Mouse (Mus musculus) testis, postnatal 14 days (tissue): ENCODE measurements around the gene Ppp1r14c.
A peak's percentile ranks its signal among the peaks of the same experiment; 100 is the strongest.

Experiments used
- DNase-seq: peaks from one replicate; pipeline ENCODE4 v3.0.0; 2021; ENCODE audit warnings: low spot score

Gene Ppp1r14c

DNA sequence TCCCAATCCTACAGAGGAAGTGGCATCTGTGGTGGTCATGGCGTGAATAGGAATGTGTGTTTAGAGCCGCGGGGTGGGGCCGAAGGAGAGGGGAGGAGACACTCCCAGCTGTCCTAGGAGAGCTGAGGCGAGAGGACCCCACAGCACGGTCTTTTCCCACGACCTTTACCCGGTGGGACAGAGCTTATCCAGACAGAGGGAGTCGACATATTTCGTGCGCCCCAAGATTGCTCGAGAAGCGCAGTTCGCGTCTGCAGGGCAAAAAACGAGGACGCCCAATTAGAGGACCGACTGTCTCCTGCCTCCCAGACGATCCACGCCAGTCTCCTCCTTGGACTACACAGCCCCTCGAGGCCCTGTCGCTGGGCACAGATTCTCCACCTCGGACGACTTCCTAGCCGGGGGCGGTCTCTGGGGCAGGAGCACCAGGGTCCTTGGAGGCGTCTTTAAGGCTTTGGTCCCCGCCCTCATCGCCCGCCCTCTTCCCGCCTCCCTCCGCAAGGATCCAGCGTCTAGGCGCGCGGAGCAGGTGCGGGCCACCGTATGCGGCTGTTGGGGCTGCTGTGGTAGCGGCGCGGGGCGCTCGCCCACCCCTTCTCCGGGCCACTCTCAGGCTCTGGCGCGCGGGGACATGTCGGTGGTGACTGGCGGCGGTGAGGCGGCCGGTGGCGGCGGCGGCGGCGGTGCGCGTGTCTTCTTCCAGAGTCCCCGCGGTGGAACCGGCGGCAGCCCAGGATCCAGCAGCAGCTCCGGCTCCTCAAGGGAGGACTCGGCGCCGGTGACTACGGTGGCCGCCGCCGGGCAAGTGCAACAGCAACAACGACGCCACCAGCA, at the start of gene Ppp1r14c:
Gene Ppp1r14c (plus strand): TSS at position 22 of the 834 bp plus-strand sequence.
- DNase-seq = no peak

DNA sequence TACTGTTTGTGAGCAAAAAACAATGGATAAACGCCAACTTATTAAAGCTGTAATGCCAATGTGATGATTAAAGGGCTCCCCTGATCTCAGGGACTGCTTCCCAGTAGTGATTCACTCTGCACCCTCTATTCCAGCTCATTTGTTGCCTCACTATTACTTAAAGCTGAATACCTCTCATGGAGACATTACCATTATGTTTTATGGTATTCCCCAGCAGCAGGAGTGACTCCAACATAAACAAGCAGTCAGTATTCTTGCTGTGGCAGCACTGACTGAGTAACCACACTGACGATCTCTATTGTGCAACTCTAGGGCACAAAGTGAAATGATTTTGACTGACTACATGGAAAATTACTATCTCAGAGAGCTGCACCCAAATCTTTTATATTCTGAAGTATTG, 44.5 kb upstream of the Ppp1r14c start:
- no peak for DNase-seq

DNA sequence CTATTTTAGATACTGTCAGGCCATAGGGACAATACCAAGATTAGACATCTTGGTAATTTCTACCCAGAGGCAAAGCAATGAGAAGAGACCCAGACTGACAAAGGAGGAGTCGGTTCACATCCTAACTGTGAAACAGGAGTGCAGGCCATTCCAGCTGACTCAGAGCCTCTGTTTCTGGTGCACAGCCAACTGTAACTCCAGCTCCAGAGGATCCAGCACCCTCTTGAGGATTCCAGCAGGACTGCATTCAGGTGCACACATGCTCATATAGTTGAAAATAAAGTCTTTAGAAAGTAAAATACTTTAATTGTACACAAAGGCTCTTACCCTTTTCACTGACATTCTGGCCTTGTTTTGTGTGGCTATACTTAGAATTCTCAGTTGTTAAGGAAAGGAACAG, 40.4 kb upstream of the Ppp1r14c start:
- DNase-seq = no peak

DNA sequence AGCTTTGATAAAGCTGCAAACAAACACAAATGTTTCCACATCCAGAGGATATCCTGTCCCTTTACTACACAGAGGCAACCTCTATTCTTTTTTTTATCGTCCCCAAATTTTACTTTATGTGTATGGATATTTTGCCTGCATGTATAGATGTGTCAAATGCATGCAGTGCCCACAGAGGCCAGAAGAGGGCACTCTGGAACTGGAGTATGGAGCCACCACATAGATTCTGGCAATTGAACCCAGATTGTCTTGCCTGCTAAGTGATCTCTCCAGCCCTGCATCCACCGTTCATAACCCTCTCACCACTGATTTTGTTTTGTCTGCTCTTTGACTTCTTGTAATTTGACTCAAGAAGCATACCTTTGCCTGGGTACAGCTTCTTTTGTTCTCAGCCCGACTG, 33.0 kb upstream of the Ppp1r14c start:
- DNase-seq = peak; percentile 11

DNA sequence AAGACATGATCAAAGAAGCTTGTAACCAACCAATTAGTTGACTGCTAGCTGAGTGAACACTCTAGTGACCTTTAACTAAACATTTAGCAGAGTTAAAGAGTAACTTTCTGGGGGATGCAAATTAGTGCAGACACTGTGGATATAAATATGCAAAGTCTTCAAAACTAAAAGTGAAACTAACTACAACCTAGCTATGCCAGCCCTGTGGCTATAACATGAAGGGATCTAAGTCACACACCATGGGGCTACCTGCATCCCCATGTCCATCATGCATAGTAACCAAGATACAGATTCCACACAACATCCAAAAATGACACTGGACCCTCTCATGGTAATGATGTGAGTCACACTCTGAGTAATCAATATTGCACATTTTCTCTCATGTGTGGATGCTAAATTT, 31.3 kb upstream of the Ppp1r14c start:
- DNase-seq = no peak

DNA sequence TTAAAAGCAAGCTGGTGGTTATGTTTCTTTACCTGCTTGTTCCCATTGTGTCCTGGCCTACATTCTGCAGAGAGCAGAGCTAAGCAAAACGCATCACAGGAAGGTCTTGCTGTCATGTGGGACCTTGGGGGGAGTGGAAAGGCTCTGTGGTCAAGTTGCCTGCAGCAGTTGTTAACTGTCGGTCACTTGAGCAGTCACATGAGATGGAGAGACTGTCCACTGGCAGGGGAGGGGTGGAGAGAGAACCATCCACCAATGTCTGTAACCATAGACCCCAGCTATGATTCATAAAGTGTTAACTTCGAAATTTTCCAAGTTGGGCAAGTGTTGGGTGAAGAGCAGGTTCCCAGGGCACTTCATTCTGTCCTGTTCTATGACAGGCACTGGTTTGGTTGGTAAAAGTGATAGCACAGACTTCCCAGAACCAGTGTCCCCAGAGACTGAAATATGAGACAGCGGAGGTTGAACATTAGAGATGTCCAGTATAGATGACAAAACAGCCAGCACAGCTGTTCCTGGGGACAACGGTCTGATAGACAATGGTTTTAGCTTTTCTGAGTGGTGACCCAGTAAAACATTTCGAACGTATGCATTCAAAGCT, 29.0 kb upstream of the Ppp1r14c start:
- no peak for DNase-seq

DNA sequence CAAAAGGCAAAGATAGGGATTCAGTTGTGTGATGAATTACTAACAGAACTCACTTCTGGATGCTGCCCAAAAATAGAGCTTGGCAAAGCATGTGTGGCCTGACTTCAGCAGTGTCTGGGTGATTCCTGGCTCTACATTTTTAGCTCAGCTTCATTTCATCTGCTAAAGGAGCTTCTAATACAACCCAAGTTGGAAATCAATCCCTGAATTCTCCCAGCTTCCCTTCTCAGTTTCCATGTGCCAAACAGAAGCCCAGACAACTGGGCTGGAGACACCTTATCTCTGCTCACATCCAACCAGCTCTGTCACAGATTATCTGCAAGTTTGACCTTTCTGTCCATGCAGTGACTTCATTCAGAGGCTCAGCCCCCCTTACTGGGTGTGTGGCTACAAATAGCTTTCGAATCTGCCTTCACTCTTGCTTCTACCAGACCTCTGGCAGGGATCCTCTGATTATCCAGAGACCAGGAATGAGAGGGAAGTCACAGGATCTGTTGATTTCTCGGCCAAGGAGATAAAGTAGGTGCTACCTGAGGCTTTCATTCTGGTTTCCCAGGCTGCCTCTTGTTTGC, 28.4 kb upstream of the Ppp1r14c start:
- no peak for DNase-seq

DNA sequence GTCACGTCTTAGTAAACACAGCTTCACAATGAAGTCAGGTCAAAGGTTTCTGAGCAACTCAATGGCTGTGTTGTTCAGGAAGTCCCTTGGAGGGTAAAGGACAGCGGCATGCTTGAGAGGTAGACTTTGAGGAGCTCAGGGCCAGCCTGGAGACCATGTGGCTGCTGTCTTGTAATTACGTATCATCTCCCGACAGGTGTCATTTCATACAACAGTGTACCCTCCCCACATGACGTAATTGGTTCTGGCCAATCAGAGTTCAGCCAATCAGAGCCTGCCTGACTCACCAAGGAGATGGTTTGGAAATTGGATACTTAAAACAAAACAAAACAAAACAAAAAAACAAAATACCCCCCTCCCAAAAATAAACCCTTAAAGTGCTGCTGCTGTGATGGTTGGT, 20.2 kb upstream of the Ppp1r14c start:
- no peak for DNase-seq

DNA sequence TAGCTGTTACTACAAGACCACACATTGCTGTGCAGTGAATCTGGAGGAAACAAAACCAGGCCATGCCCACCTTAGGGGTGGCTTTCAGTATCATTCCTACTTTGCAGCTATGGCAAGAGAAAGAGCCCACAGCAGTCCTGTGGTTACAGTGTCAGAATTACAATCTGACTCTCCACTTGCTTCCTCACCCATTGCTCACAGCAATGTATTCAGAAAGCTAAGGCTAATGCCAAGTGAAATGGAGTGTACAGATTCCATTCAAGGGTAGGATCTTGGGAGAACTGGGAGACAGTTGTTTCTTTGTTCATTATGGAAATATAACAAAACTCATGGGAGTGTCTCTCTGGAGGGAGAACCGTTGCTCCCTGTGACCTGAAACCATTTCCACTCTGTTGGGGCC, 6.3 kb upstream of the Ppp1r14c start:
- no peak for DNase-seq

DNA sequence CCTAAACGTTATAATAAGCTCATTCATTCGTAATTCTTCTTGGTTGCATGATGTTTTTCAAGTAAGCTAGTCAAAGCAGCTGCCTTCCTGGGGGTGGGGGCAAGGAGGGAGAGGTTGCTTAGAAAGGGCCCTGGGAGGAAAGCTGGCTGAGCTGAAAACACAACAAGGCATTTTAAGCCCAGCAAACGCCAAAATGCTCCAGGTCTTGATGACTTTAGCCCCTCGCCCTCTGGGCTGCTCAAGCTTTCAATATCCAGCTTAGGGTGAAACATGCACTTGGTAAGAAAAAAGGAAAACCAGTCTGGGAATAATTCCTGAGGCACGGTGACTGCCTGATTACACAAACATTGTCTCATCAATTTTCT, 204 bp upstream of the Ppp1r14c start:
- no peak for DNase-seq

DNA sequence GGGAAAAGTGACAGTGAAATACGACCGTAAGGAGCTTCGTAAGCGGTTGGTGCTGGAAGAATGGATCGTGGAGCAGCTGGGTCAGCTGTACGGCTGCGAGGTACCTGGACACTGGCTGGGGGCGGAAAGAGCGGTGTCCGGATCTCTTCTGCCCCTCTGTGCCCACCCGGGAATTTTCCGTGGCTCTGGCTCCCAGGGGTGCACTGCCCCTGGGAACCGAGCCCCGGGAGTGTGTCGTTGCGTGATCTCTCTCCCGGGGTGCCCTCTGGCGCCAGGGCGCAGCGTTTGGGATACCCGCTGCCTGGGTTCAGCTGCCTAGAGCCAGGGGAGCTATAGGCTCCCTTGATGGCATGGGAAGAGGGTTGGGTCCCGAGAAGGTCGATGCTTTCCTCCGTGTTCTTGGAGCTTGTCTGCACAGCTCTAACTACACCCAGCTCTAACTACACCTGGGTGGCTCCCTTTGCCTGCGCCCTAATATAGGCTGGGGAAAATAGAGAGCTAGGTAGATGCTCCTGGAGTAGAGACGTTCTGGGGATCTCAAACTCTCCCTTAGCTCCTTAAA, 1.1 kb downstream of the Ppp1r14c start:
- no peak for DNase-seq

DNA sequence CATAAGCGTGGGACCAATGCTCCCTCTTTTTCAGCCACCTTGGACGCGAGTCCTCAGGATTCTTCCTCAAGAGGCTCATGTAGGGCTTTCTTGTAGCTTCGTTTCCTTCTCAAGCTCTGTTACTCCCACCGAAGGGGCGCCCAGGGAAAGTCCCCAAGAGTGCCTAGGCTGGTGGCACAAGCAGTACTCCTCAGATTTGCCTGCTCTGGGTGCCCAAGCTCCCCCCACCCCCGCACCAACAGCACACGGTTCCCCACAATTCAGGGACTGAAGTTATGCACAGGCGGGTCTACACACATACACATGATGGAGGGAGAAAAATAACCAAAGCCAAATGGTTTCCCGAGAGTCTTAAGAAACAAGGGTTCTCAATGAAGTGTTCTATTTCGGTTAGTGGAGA, 1.6 kb downstream of the Ppp1r14c start:
- no peak for DNase-seq

DNA sequence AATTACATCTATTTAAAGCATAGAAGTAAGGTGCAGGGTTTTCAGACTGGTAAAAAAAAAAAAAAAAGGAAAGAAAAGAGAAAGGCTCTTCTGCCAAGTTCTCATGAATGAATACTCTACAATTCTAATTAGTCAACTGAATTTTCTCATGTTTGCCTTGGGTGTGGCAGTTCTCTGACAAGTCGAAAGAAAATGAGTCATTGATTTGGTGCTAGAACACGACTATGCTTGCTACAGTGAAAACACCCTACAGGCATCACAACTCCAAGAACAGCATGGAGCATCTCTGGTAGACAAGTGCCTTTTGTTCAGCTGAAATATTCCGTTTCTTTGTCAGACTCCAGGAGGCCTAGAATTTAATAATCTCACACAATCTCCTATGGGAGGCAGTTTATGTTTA, 17.3 kb downstream of the Ppp1r14c start:
- no peak for DNase-seq

DNA sequence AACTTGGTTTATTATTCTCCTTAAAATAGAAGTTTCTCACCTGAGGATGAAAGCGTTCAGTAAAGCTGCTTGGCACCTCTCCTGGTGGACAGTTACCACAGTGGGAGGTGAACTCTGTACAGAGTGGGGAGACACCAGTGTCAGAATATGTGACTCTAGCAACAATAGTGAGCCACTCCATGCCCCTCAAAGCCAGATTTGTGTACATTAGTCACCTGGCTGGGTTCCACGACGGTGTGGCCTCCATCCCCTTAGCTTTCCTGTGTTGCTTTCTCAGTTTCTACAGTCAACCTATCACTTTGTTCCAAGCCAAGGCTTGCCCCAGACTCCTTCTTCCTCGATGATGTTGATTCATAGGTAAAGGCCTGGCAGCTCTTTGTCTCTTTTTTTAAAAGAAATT, 26.4 kb downstream of the Ppp1r14c start:
- DNase-seq = no peak

DNA sequence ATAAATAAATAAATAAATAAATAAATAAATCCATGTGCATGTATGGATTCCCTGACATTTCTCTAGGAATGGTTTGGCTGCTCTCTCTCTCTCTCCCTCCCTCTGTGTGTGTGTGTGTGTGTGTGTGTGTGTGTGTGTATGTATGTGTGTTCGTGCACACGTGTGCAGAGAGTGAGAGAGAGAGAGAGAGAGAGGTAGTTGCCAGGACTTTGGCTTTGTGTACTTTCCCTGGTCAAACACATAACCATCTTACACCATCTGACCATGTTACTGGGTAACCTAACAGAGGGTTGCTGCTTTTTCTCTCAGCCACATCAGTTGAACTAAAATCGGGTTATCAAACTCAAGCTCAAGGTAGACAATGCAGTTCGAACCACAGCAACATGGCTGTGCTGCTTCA, 27.7 kb downstream of the Ppp1r14c start:
- DNase-seq = no peak

DNA sequence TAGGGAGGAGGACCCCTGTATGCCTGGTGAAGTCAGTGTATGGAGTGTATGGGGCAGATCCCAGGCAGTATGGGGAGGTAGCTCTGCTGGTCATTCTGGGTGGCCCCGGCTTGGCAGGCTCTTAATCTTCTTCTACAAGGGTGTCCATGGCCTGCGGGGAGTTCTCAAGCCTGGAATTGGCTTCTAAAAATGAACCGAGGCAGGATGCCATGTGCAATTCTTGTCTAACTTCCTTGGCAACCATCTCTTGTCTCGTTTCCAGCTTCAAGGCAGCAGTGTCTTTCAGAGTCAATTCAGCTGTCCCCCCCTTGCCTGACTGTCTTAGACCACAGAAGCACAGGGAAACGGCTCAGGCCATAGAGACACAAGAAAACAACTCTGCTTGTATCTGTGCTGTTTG, 28.3 kb downstream of the Ppp1r14c start:
- peak; percentile 12 for DNase-seq

DNA sequence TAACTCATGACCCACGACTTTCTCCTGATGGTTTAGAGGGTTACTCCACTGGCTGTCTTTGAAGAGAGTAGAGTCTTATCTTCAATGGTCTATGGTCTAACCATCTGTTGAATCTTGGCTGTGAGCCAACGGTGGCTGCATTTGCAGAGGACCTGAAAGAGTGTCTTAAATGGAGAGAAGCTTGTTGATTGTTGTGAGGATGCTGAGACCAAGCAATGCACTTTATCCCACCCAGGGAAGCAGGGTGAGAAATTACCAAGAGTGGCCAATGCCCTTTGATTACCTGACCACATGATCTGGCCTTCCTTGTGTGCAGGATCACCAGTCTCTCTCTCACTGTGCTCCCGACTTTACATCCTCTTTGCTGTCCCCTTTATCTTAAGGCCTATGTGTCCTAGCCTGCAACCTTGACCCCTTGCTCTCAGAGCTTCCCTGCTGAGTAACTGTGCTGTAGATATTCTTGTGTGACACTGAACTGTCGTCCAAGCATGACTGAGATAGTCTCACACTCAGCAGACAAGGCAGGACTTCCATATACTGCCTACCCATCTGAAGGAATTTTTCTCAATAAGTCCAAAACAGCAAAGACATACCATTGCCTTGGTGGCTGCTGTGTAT, 28.9 kb downstream of the Ppp1r14c start:
- no peak for DNase-seq

DNA sequence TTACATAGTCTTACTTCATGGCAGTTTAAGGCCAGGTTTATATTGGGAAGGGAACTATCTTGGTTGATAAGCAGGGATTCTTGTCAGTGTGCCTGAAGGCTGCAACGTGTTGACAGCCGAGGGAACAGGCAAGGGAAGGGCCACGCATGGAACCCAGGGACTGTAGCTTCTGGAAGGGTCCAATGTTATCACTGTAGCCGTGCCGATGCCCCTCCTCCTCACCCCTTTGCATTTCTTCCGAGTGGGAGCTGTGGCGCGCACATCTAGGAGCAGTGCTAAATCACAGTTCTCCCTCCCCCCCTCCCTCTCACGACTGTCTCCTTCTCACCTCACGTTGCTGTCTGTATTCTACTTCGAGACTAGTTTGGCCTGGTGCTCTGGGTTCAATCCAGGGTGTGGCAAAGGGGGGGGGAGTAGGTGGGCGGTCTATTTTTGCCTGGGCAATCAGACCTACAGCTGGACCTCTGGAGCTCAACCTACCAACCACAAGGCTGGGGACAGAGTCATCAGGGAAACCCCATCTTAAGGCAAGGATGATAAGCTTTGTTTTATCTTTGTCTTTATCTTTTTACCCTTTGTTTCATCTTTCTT, 29.6 kb downstream of the Ppp1r14c start:
- no peak for DNase-seq

DNA sequence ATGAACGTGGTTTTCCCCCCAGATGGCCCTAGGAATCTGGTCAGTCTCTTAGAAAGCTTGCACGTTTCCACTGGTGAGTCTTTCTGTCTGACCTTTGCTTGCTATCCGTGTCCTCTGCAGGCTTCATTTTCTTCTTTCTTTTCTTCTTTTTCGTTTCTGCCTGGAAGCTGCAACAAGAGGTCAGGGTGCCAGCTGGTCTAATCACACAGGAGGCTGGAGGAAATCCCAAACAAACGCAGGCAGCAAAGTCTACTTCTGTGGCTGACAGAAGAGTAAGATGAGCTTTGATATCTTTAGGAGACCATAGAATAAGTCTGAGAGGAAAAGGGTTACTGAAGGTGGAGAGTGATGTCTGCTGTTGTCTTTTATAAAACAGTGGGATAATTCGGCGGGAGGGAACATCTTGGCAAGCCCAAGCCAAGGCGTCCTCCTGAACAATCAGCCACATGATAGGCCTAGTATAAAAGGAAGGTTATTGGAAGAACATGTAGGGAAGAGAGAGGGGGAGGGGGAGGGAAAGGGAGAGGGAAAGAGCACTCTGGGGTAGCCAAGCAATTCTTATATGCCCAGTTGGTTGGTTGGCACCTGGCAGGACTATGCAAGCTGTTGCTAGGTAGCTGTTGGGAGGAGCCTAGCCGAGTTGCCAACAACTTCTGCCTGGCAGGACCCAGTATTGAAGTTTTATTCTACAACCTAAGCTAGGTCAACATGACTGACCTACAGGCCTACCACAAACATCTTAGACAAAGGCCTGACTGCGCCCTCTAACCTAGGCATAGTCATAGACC, 30.3 kb downstream of the Ppp1r14c start:
- no peak for DNase-seq

DNA sequence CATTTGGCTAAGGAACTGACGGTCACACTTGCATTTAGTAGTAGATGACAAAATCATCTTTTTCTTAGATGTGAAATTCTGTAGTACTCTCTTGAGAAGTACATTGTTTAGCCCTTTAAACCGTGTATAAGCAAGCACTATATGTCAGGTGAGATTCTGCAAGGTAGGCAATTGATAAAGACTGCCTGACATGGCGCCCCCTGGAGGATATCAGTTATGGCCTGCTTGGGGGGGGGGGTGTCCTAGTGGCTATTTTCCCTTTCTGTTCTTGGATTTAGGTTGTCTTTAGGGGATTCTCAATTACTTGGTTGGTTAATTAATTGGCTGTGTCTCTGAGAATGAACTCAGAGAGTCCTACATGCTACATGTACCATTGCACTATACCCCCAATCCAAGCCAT, 31.5 kb downstream of the Ppp1r14c start:
- DNase-seq = no peak

DNA sequence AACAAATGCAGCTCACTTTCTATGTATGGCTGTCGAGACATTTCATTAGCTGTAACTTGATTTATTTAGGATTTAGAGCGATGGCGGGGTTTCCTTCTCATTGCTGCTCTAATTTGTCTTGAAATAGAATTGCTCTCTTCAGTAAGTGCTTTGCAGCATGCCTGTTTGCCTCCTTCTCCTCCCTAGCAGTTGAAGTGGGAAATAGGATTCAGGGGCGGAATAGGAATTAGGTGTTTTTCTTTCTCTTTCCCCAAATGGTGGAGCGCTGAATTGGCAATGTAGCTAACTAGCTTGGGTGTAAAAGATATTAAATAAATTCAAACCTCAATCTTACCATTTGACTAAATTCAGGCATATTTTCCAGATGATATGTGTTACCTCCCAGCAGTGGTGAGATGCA, 32.2 kb downstream of the Ppp1r14c start:
- no peak for DNase-seq

DNA sequence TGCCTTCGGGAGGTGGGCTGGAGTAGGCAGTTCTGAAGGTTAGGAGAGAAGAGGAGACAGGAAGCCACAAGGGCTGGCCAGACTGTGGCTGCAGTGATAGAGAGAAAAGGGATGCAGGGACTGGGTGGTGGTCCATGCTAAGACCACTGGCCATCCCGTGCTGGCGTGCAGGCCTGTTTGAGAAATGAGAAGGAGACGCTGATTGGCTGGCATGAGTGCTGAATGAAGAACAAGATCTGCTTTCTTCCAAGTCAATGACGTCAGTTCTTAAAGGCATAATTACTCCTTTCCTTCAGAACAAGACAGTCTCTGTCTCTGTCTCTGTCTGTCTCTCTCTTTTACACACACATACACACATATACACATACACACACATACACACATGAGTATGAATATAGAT, 36.4 kb downstream of the Ppp1r14c start:
- no peak for DNase-seq
